Mouse (Mus musculus): Measurements from ENCODE around the gene Pmf1. TPM values are rescaled to one million over a fixed set of nuclear protein-coding genes. Genes with fewer than 3 reads are reported as not detected.

Gene Pmf1
- 34.9 and 41.2 TPM in 2 replicates for total RNA-seq (2021)
- long read RNA-seq, transcript Pmf1-201 (5 exons, 1,007 nt), result major isoform, 17 of 23 reads
- long read RNA-seq, partial matches to known transcripts, result 1 of 23 reads
- long read RNA-seq, other reads (novel, unspliced or antisense), result 3 of 23 reads

DNA sequence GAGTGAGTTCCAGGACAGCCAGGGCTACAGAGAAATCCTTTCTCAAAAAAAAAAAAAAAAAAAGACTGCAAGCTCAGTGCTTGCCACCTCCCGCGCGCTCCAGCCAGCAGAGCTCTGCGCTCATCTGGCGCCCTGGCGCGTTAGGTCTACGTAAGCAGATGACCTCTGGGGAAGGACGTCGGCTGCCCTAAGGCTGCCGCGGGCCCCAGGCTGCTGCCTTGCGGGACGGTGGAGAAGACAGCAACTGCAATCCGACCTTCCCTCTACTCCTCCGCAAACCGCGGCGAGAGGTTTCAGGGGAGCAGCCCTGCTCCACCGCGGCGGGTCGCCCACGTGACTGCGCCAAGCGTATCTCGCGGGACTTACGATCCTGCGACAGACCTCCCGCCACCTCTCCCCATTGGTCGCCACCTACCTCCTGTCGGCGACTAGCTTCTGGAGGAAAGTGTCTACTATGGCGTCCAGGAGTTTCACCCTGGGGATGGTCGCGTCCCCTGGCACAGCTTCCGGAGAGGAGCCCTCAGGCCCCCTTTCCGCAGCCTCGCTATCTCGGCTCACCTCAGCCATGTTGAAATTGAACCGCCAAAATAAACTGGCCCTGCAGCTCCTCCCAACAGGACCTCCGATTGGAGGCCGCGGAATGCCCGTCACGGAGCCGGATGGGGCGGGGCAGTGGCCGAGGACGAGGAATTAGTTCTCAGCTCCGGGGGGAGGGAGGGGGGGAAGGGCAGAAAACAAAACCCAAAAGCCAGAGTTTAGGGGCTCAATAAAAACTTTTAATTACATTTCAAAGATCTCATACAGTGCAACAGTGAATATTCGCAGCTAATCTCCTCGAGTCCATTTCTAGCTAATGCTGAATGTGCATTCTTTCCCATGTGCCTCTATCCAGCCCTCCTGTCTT, at the start of gene Pmf1:
Gene Pmf1 (minus strand): TSS at position 591 of the 904 bp plus-strand sequence.
- DNase-seq, result peak; percentile 93

GRCm38 (mm10) chr3:88458778-88459219, 48.7 kb upstream of the Pmf1 start:
- no peak for DNase-seq

DNA sequence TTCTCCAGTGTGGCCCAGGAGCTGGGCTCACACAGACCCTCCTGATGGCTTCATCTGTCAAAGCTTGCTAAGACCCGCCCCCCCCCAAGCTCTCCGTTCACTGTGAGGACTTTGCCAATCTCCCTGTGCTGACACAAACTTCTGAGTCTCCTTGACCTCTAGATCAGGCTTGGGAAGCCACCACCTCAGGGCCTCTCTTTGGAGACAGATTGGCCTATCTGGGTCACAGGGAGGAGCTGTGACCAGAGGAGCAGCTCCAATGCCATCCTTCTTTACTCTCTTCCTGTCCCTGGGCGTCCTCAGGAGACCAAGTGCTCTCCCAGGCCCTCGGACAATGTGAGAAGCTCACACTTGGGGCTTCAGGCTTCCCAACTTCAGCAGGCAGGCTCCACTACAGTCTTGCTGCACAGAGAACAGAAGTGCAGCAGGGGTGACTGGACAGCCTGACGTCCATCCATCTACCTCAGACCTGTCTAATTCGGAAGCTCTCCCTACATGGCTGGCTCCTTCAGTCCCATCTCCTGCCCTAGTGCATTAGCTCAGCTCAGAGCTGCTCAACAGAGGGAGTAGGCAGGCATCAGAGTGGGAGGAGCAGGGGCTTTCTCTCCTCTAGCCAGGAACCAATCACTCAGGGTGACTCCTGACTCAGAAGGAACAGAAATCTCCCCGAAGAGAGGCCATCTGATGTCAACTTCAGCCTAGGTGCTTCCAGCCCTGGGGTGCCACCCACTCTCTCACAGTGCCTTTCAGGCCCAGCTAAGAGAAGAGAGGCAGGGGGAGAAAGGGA, 46.8 kb upstream of the Pmf1 start:
- DNase-seq, result no peak

DNA sequence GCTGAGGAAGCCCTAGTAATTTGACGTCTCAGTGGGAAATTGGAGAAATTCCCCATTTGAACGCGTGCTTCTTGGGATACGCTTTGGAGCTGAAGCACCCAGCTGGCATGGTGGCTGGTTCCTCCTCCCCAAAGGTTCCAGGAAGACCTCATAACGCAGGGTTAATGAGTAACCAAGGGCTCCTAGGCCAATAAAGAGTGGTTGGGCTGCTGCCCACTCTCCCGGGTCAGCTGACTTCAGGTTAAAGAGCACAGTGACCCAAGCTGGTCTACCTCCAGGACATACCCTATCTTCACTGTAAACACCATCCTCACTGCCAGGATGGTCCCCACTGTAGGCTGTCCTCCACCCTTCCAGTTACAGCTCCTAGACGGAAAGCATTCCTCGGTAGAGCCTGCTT, 46.2 kb upstream of the Pmf1 start:
- no peak for DNase-seq

- DNase-seq, result no peak
Measured at GRCm38 (mm10) chr3:88455588-88456264, 45.6 kb upstream of the Pmf1 start.

- DNase-seq, result no peak
Measured at GRCm38 (mm10) chr3:88454762-88455587, 44.8 kb upstream of the Pmf1 start.

DNA sequence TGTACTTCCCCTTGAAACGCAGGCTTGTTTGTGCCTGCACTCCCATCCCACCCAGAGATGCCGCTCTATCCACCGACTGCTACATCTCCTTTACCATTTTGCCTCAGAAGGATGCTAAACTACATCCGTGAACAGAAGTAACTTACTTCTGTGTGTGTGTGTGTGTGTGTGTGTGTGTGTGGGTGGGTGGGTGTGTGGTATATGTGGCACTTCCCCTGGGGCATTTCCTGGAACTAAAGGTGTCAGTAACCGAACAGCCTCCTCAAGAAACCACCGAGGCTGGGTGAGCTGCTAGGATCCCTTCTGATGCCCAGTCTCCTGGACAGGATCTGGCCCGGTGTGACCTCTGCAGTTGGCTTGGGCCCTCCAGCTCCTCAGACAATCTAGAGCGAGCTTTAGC, 43.9 kb upstream of the Pmf1 start:
- DNase-seq, result no peak

GRCm38 (mm10) chr3:88453369-88453768, 43.2 kb upstream of the Pmf1 start:
- no peak for DNase-seq

GRCm38 (mm10) chr3:88452716-88453115, 42.6 kb upstream of the Pmf1 start:
- no peak for DNase-seq

DNA sequence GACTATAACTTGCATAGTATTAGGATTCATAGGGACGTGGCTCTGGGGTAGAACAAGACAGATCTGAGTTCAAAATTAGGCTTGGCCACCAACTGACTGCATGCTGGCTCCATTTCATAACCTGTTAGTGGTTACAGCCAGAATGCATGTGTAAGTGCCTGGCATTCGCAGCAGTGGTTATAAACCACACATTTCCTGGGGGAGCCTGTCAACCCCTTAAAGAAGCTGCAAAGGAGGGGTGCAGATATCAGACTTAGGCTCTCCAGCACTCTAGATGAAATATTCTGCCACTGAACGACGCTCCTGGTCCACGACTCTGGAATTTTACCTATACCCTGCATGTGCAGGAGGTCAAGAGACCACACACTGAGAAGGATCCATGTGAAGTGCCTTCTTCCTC, 42.1 kb upstream of the Pmf1 start:
- DNase-seq, result no peak

- no peak for DNase-seq
Measured at GRCm38 (mm10) chr3:88450379-88451131, 40.4 kb upstream of the Pmf1 start.

- DNase-seq, result peak; percentile 48
Measured at GRCm38 (mm10) chr3:88449395-88450023, 39.4 kb upstream of the Pmf1 start.

DNA sequence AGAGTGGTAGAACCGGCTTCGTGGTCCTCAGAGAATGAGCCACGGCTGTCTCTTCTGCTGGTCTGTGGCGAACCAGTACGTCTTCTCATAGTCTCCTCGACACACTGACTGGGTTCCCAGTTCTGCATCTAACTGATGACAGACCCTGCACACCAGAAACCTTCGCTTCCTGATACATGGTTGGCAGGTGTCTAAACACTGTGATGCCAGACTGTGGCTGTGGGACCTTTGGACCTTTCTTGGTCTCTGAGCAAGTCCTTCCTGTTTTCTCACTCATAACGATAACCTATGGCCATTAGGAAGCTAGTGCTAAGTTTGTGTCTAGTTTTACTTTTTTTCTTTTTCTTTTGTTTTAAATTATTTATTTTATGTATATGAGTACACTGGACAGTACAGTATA, 38.3 kb upstream of the Pmf1 start:
- DNase-seq, result no peak

GRCm38 (mm10) chr3:88447676-88448183, 37.6 kb upstream of the Pmf1 start:
- no peak for DNase-seq

GRCm38 (mm10) chr3:88446471-88447123, 36.5 kb upstream of the Pmf1 start:
- no peak for DNase-seq

GRCm38 (mm10) chr3:88442888-88443287, 32.8 kb upstream of the Pmf1 start:
- DNase-seq, result no peak

DNA sequence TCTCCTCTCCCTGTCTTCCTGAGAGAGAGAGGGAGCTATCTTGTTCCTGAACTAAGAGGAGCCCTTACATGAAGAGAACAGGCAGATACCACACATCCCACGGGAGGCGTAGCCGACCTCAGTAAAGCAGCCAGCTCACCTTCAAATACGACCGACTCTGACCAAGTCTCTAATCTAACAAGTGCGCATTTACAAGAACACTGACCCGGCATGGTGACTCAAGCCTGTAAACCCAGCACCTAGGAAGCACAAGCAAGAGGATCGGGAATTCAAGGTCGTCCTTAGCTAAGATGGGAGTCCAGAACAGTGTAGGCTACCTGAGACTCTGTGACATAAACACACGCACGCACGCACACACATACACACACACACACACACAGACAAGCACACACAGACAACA, 32.4 kb upstream of the Pmf1 start:
- DNase-seq, result no peak

- DNase-seq, result no peak
Measured at GRCm38 (mm10) chr3:88440500-88441381, 30.6 kb upstream of the Pmf1 start.

Data from adrenal gland, postnatal 25 days (tissue).